ENCODE assay signal across 9 mouse cellular contexts in genomic region chr13:13867078-13867759, GRCm38 (mm10).
A peak's percentile ranks its signal among the peaks of the same experiment; 100 is the strongest.
DNase-seq lines count a peak whose midpoint lies in the region; ATAC-seq and TF ChIP-seq lines count a peak whose summit lies in the region.
"Had no signal": no experiment of that assay in that cellular context is flagged by ENCODE, and none has a peak within 500 bp of the region (broad histone marks: within the 10 kb centered on the region; RNA-seq: fewer than 3 reads in every experiment).

No protein-coding gene starts in this region.

- H3K4me2 ChIP-seq in lung, postnatal 0 days (replicated peaks; ENCODE audit: low read depth, low read length), result no peak overlapping the region
- no peak overlapping the region for H3K4me2 ChIP-seq in hindbrain, embryonic 16.5 days (ENCODE audit: low read length)
- H3K4me2 ChIP-seq in neural tube, embryonic 15.5 days, result no peak overlapping the region

- H3K27me3 ChIP-seq in lung, postnatal 0 days (replicated peaks; ENCODE audit: insufficient read depth, low read length), result no peaks in the 10 kb centered on the region
- no peaks in the 10 kb centered on the region for H3K27me3 ChIP-seq in hindbrain, embryonic 16.5 days (replicated peaks; ENCODE audit: control insufficient read depth, insufficient read depth, low read length)
- H3K27me3 ChIP-seq in neural tube, embryonic 15.5 days (replicated peaks), result no peaks in the 10 kb centered on the region
- H3K27me3 ChIP-seq: megakaryocyte, embryonic 14.5 days had no signal

- no peaks in the 10 kb centered on the region for H3K4me1 ChIP-seq in lung, postnatal 0 days (ENCODE audit: insufficient read depth, low read depth, low read length)
- no peaks in the 10 kb centered on the region for H3K4me1 ChIP-seq in hindbrain, embryonic 16.5 days (ENCODE audit: control insufficient read depth, insufficient read depth, low read depth, low read length)
- H3K4me1 ChIP-seq in neural tube, embryonic 15.5 days, result no peaks in the 10 kb centered on the region

- ATAC-seq in lung, postnatal 0 days, result 0 out of 2 replicates have a peak, but pooled peaks have one; percentile 17
- ATAC-seq in hindbrain, embryonic 16.5 days, result 0 out of 2 replicates have a peak, but pooled peaks have one; percentile 2
- ATAC-seq in neural tube, embryonic 15.5 days (ENCODE audit: low FRiP score), result peak; percentile 66; the same call in 1 of the 2 replicates

- H3K27ac ChIP-seq in lung, postnatal 0 days (ENCODE audit: low read length), result no peak overlapping the region
- H3K27ac ChIP-seq in hindbrain, embryonic 16.5 days (ENCODE audit: low read depth, low read length), result no peak overlapping the region
- H3K27ac ChIP-seq in neural tube, embryonic 15.5 days (replicated peaks), result no peak overlapping the region
- no peak overlapping the region for H3K27ac ChIP-seq in layer of hippocampus, adult 2 months

- peak; percentile 19 for DNase-seq in lung, postnatal 0 days (ENCODE audit: low spot score)
- no peak for DNase-seq in lung, postnatal 25 days (ENCODE audit: low spot score)
- peak; percentile 51 for DNase-seq in adipocyte (ENCODE audit: low spot score)
- no peak for DNase-seq in cerebellum, adult 9-10 months
- DNase-seq in layer of hippocampus, adult 2 months (ENCODE audit: low spot score in 2 of 2), result no peak

- 80% methylated on average over 2 of the region's 2 CpGs for WGBS in lung, postnatal 0 days
- WGBS in hindbrain, embryonic 16.5 days, result 94% methylated on average over 2 of the region's 2 CpGs
- WGBS in neural tube, embryonic 15.5 days, result 94% methylated on average over 2 of the region's 2 CpGs

- no peak overlapping the region for H3K9ac ChIP-seq in lung, postnatal 0 days (replicated peaks; ENCODE audit: low read depth)
- H3K9ac ChIP-seq in hindbrain, embryonic 16.5 days (ENCODE audit: low read depth, low read length), result no peak overlapping the region
- no peak overlapping the region for H3K9ac ChIP-seq in neural tube, embryonic 15.5 days (replicated peaks)

- no peaks in the 10 kb centered on the region for H3K36me3 ChIP-seq in lung, postnatal 0 days (ENCODE audit: insufficient read depth, low read length)
- no peaks in the 10 kb centered on the region for H3K36me3 ChIP-seq in hindbrain, embryonic 16.5 days (ENCODE audit: control insufficient read depth, insufficient read depth, low read length)
- no peaks in the 10 kb centered on the region for H3K36me3 ChIP-seq in neural tube, embryonic 15.5 days

- H3K9me3 ChIP-seq in lung, postnatal 0 days (ENCODE audit: low read length), result no peaks in the 10 kb centered on the region
- no peaks in the 10 kb centered on the region for H3K9me3 ChIP-seq in hindbrain, embryonic 16.5 days (ENCODE audit: control insufficient read depth, low read length)
- H3K9me3 ChIP-seq in neural tube, embryonic 15.5 days (replicated peaks), result no peaks in the 10 kb centered on the region
- H3K9me3 ChIP-seq: megakaryocyte, embryonic 14.5 days had no signal

- TF ChIP-seq CTCF in lung, postnatal 0 days (IDR thresholded peaks at IDR 0.05), result no peak
- no peak for TF ChIP-seq CTCF in layer of hippocampus, adult 2 months (conservative IDR thresholded peaks at IDR 0.05)

- TF ChIP-seq EP300 in lung, postnatal 0 days (IDR thresholded peaks at IDR 0.05), result no peak

- no peak overlapping the region for H3K4me3 ChIP-seq in lung, postnatal 0 days (ENCODE audit: low read depth, low read length)
- no peak overlapping the region for H3K4me3 ChIP-seq in hindbrain, embryonic 16.5 days (ENCODE audit: low read length)
- no peak overlapping the region for H3K4me3 ChIP-seq in neural tube, embryonic 15.5 days (replicated peaks)
- no peak overlapping the region for H3K4me3 ChIP-seq in layer of hippocampus, adult 2 months
- H3K4me3 ChIP-seq: erythroblast, embryonic 14.5 days had no signal

Comparison
In these comparisons a context has a peak if more than half of its experiments do, and no peak if none do; other contexts are left out.
1. DNase-seq: peak in lung, postnatal 0 days (single experiment) and adipocyte (single experiment); none in lung, postnatal 25 days (single experiment), cerebellum, adult 9-10 months (single experiment) and layer of hippocampus, adult 2 months (0 of 2).
2. ATAC-seq: peak in every context shown above with its lines; median percentile 66 in neural tube, embryonic 15.5 days; 17 in lung, postnatal 0 days; 2 in hindbrain, embryonic 16.5 days.